Mouse (Mus musculus): ENCODE data around the gene Crtac1. TPM values are rescaled to one million over a fixed set of nuclear protein-coding genes. Genes with fewer than 3 reads are reported as not detected.

Crtac1 gene
- polyA plus RNA-seq, 1 experiment from 2014 or later = 0.21 TPM

- H3K4me2 ChIP-seq (ENCODE audit: low read depth, low read length) = no peak overlapping the region
These were observed 54.4 kb downstream of the Crtac1 start for GRCm38 (mm10) chr19:42377206-42377605.

GRCm38 (mm10) chr19:42363551-42363950 lies 68.0 kb downstream of the Crtac1 start:
- ATAC-seq (no peak), DNase-seq (no peak)
- no peak overlapping the region for H3K27ac ChIP-seq (ENCODE audit: low read depth)
- no peaks in the 10 kb centered on the region for H3K36me3 ChIP-seq (replicated peaks; ENCODE audit: insufficient read depth, low read length)
- H3K4me1 ChIP-seq (ENCODE audit: insufficient read depth) = no peaks in the 10 kb centered on the region
- H3K27me3 ChIP-seq (ENCODE audit: insufficient read depth, low read length) = no peaks in the 10 kb centered on the region
- H3K9me3 ChIP-seq (ENCODE audit: low read length) = no peaks in the 10 kb centered on the region
- no peak for TF ChIP-seq CTCF (IDR thresholded peaks at IDR 0.05; ENCODE audit: low read depth)
- no peak for TF ChIP-seq EP300 (IDR thresholded peaks at IDR 0.05; ENCODE audit: low read depth)
- H3K9ac ChIP-seq (replicated peaks) = no peak overlapping the region
- WGBS (ENCODE audit: insufficient replicate concordance) = 81% methylated on average over 4 of the region's 4 CpGs
- no peak overlapping the region for H3K4me3 ChIP-seq (ENCODE audit: low read depth, low read length)
- no peak overlapping the region for H3K4me2 ChIP-seq (ENCODE audit: low read depth, low read length)

More at GRCm38 (mm10) chr19:42377206-42377605, 54.4 kb downstream of the Crtac1 start:
- Histone ChIP-seq H3K36me3 (replicated peaks; ENCODE audit: insufficient read depth, low read length) (no peaks in the 10 kb centered on the region), H3K4me3 (ENCODE audit: low read depth, low read length) (no peak overlapping the region), H3K4me1 (ENCODE audit: insufficient read depth) (no peaks in the 10 kb centered on the region), H3K9me3 (ENCODE audit: low read length) (no peaks in the 10 kb centered on the region), H3K27ac (ENCODE audit: low read depth) (no peak overlapping the region), H3K9ac (replicated peaks) (no peak overlapping the region), H3K27me3 (ENCODE audit: insufficient read depth, low read length) (peaks cover 26% of the 10 kb centered on the region)
- WGBS (ENCODE audit: insufficient replicate concordance) = 56% methylated on average over 3 of the region's 3 CpGs
- TF ChIP-seq EP300 (IDR thresholded peaks at IDR 0.05; ENCODE audit: low read depth) (no peak), CTCF (IDR thresholded peaks at IDR 0.05; ENCODE audit: low read depth) (no peak)
- no peak for DNase-seq
- no peak for ATAC-seq

- H3K9ac ChIP-seq (replicated peaks) = no peak overlapping the region
- H3K4me1 ChIP-seq (ENCODE audit: insufficient read depth) = no peaks in the 10 kb centered on the region
- DNase-seq (no peak), ATAC-seq (no peak)
- no peak overlapping the region for H3K4me2 ChIP-seq (ENCODE audit: low read depth, low read length)
- 59% methylated on average over 7 of the region's 7 CpGs for WGBS (ENCODE audit: insufficient replicate concordance)
- no peaks in the 10 kb centered on the region for H3K36me3 ChIP-seq (replicated peaks; ENCODE audit: insufficient read depth, low read length)
- H3K27me3 ChIP-seq (ENCODE audit: insufficient read depth, low read length) = no peaks in the 10 kb centered on the region
- H3K9me3 ChIP-seq (ENCODE audit: low read length) = no peaks in the 10 kb centered on the region
- H3K4me3 ChIP-seq (ENCODE audit: low read depth, low read length) = no peak overlapping the region
- no peak for TF ChIP-seq EP300 (IDR thresholded peaks at IDR 0.05; ENCODE audit: low read depth)
- no peak for TF ChIP-seq CTCF (IDR thresholded peaks at IDR 0.05; ENCODE audit: low read depth)
- no peak overlapping the region for H3K27ac ChIP-seq (ENCODE audit: low read depth)
These were observed 73.2 kb downstream of the Crtac1 start for GRCm38 (mm10) chr19:42358406-42358805.

GRCm38 (mm10) chr19:42356854-42357253 lies 74.7 kb downstream of the Crtac1 start:
- Histone ChIP-seq H3K4me3 (ENCODE audit: low read depth, low read length) (no peak overlapping the region), H3K9me3 (ENCODE audit: low read length) (no peaks in the 10 kb centered on the region), H3K27me3 (ENCODE audit: insufficient read depth, low read length) (no peaks in the 10 kb centered on the region), H3K4me1 (ENCODE audit: insufficient read depth) (no peaks in the 10 kb centered on the region), H3K27ac (ENCODE audit: low read depth) (no peak overlapping the region), H3K36me3 (replicated peaks; ENCODE audit: insufficient read depth, low read length) (no peaks in the 10 kb centered on the region), H3K4me2 (ENCODE audit: low read depth, low read length) (no peak overlapping the region), H3K9ac (replicated peaks) (no peak overlapping the region)
- DNase-seq = no peak
- TF ChIP-seq CTCF (IDR thresholded peaks at IDR 0.05; ENCODE audit: low read depth) = no peak
- TF ChIP-seq EP300 (IDR thresholded peaks at IDR 0.05; ENCODE audit: low read depth) = no peak
- WGBS (ENCODE audit: insufficient replicate concordance) = 59% methylated on average over 5 of the region's 5 CpGs
- no peak for ATAC-seq

GRCm38 (mm10) chr19:42355476-42355875 lies 76.1 kb downstream of the Crtac1 start:
- no peaks in the 10 kb centered on the region for H3K4me1 ChIP-seq (ENCODE audit: insufficient read depth)
- no peak overlapping the region for H3K9ac ChIP-seq (replicated peaks)
- WGBS (ENCODE audit: insufficient replicate concordance) = 89% methylated on average over 16 of the region's 16 CpGs
- no peak overlapping the region for H3K4me2 ChIP-seq (ENCODE audit: low read depth, low read length)
- no peaks in the 10 kb centered on the region for H3K9me3 ChIP-seq (ENCODE audit: low read length)
- TF ChIP-seq EP300 (IDR thresholded peaks at IDR 0.05; ENCODE audit: low read depth) (no peak), CTCF (IDR thresholded peaks at IDR 0.05; ENCODE audit: low read depth) (no peak)
- ATAC-seq (no peak), DNase-seq (no peak)
- H3K4me3 ChIP-seq (ENCODE audit: low read depth, low read length) = no peak overlapping the region
- no peaks in the 10 kb centered on the region for H3K36me3 ChIP-seq (replicated peaks; ENCODE audit: insufficient read depth, low read length)
- no peak overlapping the region for H3K27ac ChIP-seq (ENCODE audit: low read depth)
- no peaks in the 10 kb centered on the region for H3K27me3 ChIP-seq (ENCODE audit: insufficient read depth, low read length)

- H3K27ac ChIP-seq (ENCODE audit: low read depth) = no peak overlapping the region
- DNase-seq = no peak
- no peaks in the 10 kb centered on the region for H3K36me3 ChIP-seq (replicated peaks; ENCODE audit: insufficient read depth, low read length)
- H3K4me3 ChIP-seq (ENCODE audit: low read depth, low read length) = no peak overlapping the region
- no peak overlapping the region for H3K9ac ChIP-seq (replicated peaks)
- TF ChIP-seq EP300 (IDR thresholded peaks at IDR 0.05; ENCODE audit: low read depth) = no peak
- peak; percentile 51 for TF ChIP-seq CTCF (IDR thresholded peaks at IDR 0.05; ENCODE audit: low read depth)
- H3K4me1 ChIP-seq (ENCODE audit: insufficient read depth) = no peaks in the 10 kb centered on the region
- H3K4me2 ChIP-seq (ENCODE audit: low read depth, low read length) = no peak overlapping the region
- no peaks in the 10 kb centered on the region for H3K9me3 ChIP-seq (ENCODE audit: low read length)
- no peaks in the 10 kb centered on the region for H3K27me3 ChIP-seq (ENCODE audit: insufficient read depth, low read length)
- ATAC-seq = no peak
- 49% methylated on average over 6 of the region's 6 CpGs for WGBS (ENCODE audit: insufficient replicate concordance)
These were observed 90.4 kb downstream of the Crtac1 start for GRCm38 (mm10) chr19:42341183-42341582.
